Mouse (Mus musculus) cerebellum, adult 9-10 months (tissue): ENCODE results near the gene Chkb.

Source experiments
- DNase-seq: peaks from one replicate; pipeline ENCODE4 v3.0.0; 2022

The Chkb gene

GRCm38 (mm10) chr15:89452906-89453864, 23.5 kb upstream of the Chkb start:
- peak; percentile 46 for DNase-seq

- peak; percentile 46 for DNase-seq
Observed at GRCm38 (mm10) chr15:89442486-89443070, 12.9 kb upstream of the Chkb start.

DNA sequence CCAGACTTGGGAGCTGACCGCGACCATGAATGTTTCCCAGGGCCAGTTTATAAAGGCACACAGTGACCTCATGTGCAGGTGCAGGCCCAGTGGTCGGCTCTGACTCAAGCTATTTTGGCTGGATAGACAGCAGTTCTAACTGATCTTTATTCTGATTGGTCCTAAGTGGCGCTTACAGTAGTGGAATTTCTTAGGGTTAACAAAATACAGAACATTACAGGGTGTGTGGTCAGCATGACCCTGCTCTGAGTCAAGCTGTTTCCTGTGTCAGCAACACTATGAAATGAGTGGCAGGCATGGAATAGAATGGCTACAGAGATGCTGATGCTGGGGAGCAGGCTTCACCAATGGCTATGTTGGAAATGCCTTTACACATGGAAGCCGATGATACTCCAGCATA, 6.2 kb upstream of the Chkb start:
- no peak for DNase-seq

GRCm38 (mm10) chr15:89434136-89434535, 4.4 kb upstream of the Chkb start:
- no peak for DNase-seq

DNA sequence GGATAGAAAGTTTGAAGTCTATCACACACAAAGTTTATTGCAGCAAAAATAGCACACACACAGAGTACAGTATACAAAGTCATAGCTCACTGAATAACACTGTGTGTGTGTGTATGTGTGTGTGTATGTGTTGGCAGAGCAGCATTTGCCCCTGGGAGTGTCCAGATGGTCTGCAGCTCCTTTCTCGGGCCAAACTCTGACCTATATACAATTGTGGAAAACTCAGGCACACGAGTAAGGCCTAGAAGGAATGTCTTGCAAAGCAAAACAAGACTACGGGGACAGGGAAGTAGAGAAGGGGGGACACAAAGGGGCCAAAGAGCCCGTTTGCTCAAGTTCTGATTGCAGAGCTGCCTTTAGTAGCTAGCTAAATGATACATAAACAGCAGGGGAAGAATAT, 3.2 kb upstream of the Chkb start:
- DNase-seq: peak; percentile 79

DNA sequence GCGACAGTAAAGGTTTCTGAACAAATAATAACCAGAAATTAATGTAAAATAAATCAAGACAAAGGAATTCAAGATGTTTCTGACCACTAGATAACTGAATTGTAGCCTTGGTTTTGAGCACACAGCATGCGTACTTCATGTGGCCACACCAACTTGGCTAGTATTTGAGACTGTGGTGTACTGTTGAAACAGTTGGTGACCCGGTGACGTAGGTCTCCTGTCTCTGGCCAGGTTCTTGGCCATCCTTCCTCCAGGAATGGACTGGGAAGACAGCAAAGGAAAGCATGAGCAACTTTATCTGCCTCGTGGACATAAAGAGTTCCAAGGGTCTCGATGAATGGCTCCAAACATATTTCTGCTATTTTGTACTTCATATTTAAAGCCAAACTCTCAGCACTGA, 2.1 kb upstream of the Chkb start:
- DNase-seq: peak; percentile 44

- peak; percentile 22 for DNase-seq
Observed at GRCm38 (mm10) chr15:89431271-89431670, 1.6 kb upstream of the Chkb start.

GRCm38 (mm10) chr15:89430771-89431170, 1.1 kb upstream of the Chkb start:
- DNase-seq: peak; percentile 45

DNA sequence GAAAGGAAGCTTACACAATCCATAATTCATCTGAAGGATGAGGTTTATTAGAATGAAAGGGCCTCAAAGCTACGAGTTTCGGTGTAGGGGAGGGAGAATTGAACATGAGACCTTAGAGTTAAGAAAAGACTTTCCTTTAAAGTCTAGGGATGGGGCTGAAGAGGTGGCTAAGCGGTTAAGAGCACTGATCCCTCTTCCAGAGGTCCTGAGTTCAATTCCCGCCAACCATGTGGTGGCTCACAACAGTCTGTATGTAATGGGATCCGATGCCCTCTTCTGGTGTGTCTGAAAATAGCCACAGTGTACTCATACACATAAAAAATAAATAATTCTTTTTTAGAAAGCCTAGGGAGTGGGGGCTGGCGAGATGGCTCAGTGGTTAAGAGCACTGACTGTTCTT, 633 bp upstream of the Chkb start:
- DNase-seq: peak; percentile 69

GRCm38 (mm10) chr15:89428821-89429351, 822 bp downstream of the Chkb start:
- peak; percentile 69 for DNase-seq

DNA sequence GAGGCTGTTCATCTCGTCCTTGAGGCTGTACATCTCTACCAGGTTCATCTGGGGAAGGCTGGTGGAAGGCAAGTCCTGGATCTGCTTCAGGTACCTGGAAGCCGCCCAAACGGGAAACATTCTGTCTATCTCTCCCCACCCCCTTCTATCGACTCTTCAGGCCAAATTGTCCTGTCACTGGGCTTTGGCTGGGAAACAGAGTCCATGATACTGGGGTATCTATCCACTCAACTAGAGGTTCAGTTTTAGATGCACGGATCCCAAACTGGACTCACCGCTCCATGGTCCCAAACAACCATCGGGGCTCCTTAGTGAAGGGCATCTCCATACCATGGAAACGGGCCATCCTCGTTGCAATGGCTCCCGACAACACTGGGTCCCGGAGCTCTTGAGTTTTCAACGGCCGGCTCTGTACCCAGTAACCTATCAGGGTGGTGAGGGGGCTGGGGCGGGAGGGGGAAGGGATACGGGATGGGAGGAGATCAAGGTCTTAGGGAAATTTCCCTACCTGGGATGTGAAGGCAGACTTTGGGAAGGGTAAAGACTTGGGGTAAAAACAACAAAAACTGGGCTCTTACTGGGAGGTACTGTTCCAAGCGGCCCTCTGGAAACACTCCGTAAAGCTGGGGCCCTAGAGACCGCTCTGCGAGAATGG, 1.4 kb downstream of the Chkb start:
- no peak for DNase-seq

- no peak for DNase-seq
Observed at GRCm38 (mm10) chr15:89426716-89427115, 3.0 kb downstream of the Chkb start.

DNA sequence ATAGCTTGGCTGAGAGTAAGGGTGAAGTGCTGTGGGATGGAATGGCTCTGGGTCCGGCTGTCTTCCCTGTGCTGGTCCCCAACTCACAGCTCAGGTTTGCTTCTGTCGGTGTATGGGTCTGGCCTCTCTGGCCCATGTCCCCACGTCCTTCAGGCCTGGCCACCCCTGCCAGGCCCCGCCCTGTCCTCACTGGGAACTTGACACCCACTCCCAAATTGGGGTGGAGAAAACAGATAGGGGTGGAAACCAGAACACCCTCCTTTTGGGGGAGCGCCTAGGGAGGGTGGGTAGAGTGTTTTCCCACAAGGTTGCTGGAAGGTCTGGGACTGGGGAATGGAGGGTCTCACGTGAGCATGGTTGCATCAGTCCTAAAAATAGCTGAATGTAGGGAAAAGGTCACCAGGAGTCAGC, 4.0 kb downstream of the Chkb start, which contains the start of gene Cpt1b:
Gene Cpt1b (minus strand): TSS at position 153 of the 411 bp plus-strand sequence.
- no peak for DNase-seq

DNA sequence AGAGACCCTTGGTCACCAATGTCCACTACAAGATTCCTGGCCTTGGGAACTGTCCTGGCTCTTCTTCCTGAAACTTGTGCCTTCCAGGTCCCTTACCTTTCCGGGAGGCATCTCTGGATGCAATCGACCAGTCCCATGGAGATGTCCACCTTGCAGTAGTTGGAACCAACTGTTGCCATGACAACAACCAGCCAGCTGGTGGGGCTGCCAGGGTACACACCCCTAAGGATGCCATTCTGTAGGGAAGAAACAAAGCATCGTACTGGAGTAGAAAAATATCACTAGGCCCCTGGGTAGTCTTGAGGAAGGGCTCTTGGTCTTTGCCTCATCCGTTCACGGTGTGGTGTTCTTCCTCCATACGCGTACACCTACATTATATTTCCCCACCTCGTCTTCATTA, 5.1 kb downstream of the Chkb start:
- no peak for DNase-seq

- DNase-seq: peak; percentile 24
Observed at GRCm38 (mm10) chr15:89421938-89422337, 7.8 kb downstream of the Chkb start.

DNA sequence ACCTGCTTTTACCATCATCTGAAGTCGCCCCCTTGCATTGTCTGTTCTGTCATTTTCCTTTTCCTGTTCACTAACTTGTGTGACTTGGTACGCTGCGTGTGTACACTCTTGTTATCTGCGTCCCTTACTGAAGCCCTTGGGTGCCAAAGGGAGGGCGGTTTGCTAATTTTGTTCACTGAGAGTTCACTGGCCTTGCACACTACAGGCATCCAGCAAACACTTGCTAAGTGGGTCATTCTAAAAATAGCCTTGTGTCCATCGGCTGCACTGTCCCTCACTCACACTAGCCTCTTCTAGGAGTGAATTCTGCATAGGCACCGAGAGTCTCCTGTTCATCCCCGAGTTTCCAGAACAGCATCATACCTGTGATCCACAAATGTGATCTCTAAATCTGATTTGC, 14.4 kb downstream of the Chkb start:
- no peak for DNase-seq

- DNase-seq: no peak
Observed at GRCm38 (mm10) chr15:89410118-89410517, 19.6 kb downstream of the Chkb start, which contains the start of gene Syce3. Gene Syce3, minus strand, starts transcription at chr15:89410503.

GRCm38 (mm10) chr15:89406691-89407090, 23.0 kb downstream of the Chkb start:
- DNase-seq: no peak

DNA sequence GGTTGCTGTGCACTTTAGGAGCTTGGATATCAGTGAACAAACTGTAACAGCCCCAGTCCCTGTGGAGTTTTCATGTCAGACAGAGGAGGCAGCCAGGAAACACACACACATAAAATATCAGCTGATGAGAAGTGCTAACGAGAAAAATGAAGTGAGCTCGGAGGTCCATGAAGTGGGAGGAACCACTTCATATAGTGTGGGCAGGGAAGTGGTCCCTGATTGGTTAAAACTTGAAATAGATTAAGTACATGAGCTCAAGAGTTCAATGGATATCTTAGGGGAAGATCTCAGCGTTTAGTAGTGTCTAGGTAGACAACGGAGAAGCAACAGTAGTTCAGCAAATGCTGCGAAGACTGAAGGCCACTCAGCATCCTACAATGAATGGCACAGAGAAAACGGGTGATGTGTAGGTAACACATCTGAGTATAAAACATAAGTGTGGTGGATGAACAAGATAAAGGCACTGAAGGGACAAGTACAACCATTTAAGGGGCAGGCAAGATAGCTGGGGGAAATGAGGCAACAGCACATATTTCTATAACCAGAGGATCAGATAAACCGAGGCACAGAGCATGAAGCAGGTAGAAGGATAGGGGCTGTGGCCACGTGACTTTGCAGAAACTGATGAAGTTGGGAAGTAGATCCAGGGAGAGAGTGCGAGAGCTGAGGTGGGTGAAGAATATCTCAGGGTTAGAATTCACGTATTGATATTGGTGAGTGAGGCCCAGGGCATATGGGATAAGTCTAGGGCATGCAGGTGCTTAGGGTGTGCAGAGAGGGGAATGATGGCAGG, 24.7 kb downstream of the Chkb start:
- DNase-seq: no peak

- no peak for DNase-seq
Observed at GRCm38 (mm10) chr15:89402471-89402870, 27.2 kb downstream of the Chkb start.

- DNase-seq: no peak
Observed at GRCm38 (mm10) chr15:89399716-89400115, 30.0 kb downstream of the Chkb start.

GRCm38 (mm10) chr15:89398146-89398545, 31.6 kb downstream of the Chkb start:
- no peak for DNase-seq
